Mouse (Mus musculus) adrenal gland, postnatal 14 days (tissue): Measurements from ENCODE around the gene Sipa1l2. TPM values are rescaled to one million over a fixed set of nuclear protein-coding genes. Genes with fewer than 3 reads are reported as not detected.
A peak's percentile ranks its signal among the peaks of the same experiment; 100 is the strongest.

Source experiments
- DNase-seq: peaks from one replicate; pipeline ENCODE4 v3.0.0; 2021; ENCODE audit warnings: mixed read lengths
- total RNA-seq: library from RNA; stranded (reverse); gene quantifications from 2 replicates; pipeline ENCODE4 v1.2.3, GENCODE M21; 2021

Sipa1l2 gene
- total RNA-seq, 1 experiment from 2014 or later = 37.9 TPM

DNA sequence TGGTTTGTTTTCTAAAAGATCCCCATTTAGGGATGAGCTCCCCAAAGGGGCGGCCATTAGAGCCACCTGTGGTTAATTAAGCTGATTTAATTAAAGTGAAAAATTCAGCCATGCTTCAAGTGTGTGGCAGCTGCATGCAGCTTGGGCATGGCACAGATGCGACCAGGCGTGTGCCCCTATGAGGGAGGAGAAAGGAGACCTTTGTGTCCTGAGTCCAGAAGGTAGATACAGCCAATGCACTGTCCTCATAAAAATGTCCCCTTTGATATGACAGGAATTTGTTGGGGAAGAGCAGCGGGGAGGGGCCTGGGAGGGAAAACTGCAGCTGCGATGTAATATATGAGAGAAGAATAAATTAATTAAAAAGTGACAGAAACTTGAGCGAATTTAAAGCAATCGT is 106.7 kb downstream of the Sipa1l2 start:
- no peak for DNase-seq

DNA sequence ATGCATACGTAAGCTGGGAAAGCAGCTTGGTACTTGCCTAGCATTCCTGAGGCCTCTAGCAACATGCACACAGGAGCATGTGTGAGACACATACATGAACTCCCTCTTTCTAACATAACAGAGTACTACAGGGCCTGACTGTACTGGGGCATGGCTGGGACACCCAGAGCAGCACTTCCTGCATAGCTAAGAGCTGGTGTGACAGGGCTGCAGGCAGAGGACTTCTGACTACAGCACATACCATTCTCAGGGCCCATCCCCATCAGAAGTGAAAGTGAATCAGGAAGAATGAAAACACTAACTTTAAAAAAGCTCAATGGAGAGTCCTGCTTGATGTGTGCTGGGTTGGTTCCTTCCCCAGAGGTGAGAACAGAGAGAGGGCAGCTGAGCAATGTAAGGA is 108.1 kb downstream of the Sipa1l2 start:
- DNase-seq = no peak

DNA sequence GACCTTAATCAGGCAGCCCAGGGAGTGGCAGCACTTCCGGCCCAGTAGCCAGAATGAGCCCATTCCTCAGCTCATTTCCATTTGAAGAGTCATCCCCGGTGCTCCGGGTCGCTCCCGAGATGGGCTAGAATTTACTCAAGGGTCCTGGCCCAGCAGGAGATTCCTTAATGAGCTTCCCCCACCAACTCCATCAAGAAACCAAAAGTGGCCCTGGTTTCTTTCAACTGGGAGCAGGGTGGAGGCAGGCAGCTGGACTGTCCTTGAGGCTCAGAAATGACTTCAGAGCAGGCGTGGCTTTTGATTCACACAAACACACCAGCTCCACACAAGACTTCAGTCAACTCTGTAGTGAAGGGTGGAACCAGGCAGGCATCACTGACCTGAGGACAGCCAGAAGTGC is 109.0 kb downstream of the Sipa1l2 start:
- peak; percentile 67 for DNase-seq

DNA sequence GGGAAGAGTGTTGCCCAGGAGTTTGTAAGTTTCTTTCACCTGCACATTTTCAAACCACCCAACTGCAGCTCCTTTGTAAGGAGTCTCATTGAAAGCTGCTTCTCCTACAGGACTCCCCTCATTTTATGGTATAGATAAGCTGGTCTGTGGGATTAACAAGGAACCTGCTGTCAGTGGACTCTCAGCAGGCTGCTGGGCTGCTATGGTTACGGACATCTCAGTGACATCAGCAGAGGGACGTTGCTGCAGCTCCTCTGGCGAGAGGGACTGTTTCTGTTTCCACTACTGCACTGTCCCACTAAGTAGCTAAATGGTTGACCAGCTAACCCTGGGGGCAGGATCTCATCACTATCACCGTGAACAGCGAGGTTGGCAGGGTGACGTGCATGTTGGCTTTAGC is 120.6 kb downstream of the Sipa1l2 start:
- DNase-seq = no peak

DNA sequence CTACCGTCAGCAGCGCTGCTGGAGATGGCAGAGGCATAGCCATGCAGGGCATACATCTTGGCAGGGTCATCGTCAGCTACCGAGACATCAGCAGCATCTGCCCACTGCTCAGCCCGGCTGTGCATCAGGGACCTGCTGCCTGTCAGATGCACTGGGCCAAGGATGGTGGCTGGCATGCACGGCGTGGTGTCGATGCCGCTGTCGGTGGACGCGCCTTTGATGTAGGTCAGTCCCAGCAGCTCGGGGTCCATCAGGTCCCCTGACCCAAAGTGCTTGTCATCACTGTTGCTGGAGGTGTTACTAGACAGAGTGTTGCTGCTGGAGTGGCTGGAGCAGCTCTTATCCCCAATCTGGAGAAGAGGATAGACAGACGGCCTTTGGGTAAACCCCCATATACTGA is 122.1 kb downstream of the Sipa1l2 start:
- DNase-seq = no peak

DNA sequence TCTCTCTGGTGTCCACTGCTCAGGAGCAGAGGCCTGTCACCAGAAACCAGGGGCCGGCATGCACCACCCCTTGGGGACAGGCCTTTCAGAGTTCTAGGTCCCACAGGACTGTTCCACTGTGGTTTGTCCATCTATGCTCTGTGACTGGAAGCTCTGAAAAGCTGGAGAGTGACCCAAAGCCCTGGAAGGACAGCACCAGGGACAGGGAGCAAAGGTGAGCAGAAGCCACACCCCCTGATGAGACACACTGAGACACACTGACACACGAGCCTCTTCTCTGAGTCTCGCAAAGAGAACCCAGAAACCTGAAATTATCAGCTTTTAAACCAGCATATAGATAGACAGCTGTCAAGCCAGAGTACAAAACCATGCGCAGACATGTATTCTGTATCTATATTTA is 123.4 kb downstream of the Sipa1l2 start:
- peak; percentile 39 for DNase-seq

DNA sequence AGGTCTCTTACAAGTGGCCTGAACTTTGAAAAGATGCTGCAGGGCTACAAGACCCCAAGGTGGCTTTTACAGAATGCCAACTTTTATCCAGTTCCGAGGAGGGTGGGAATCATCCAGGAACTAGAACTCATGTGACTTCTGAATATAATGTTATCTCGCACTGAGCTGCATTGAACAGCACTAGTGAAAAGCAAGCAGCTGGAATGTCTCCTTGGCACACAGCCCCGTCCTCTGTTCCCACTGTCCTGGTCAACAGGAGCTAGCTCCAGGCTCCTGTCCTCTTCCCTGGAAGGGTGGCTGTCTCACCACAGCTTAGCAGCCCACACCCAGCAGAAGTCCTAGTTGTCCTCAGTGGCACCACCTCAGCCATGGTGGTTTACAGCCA is 124.4 kb downstream of the Sipa1l2 start:
- DNase-seq = peak; percentile 54

DNA sequence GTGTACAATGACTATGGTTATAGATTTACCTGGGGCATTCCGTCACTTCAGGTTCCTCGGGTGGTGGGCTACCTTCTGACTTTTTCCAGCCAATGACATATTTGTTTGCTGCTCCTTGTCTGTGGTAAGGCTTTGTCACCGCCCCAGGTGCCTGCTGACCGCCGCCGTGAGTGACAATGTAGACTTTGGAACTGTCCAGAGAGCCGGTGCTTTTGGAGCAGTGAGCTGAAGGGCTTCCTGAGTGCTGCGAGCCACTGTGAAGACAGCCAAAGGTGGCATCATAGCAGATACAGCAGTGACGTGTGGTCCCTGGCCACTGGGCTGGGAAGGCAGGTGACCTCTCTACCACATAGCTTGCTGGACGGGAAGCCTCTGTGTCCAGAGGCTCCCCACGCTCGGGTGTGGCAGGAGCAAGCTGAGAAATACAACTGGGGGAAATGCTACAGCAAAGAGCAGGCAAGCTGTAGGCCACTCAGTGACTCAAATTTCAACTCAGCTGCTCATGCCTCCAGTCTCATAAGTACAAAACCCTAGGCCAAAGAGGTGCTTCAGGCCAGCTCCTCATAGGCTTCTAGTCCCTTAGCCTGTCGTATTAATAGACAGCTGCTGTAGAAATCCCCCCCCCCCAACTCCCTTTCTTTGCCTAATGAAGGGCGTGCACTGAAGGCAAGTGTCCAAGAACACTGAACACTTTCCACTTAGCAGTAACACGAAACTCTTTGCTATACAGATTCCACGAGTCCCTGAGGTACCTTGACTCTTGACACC is 125.0 kb downstream of the Sipa1l2 start:
- DNase-seq = no peak

DNA sequence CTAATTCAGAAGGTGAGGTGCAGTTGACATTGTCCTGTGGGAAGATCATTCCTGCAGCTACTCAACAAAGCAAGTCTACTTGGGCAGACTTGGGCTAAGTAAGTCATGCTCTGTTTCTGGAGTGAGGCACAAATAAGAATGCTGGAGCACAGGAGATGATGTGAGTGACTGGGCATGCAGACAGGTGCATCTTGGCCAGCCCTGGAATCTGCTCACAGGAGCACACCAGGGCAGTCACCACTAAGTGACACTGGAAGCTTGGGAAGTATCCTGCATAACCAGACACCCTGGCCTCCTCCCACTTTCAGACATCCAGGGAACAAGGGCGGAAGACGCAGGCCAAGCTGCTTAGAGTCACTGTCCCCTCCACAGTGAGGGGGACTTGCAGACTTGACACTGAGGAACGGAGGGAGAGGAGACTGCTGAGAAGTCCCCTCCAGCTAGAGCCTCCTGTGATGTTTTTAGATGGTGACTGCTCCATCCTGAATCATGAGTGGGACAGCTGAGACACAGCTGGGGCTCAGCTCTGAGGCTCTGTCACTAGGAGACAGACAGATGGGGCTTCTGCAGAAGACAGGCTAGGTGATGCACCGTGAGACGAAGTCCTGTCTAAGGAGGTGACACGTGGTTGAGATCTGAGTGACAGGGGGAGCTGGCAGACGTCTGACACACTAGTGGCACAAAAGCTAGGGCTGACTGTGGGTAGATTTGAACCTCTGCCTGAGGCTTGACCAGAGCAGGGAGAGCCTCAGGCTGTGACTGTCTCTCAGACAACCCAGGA is 134.1 kb downstream of the Sipa1l2 start:
- no peak for DNase-seq

DNA sequence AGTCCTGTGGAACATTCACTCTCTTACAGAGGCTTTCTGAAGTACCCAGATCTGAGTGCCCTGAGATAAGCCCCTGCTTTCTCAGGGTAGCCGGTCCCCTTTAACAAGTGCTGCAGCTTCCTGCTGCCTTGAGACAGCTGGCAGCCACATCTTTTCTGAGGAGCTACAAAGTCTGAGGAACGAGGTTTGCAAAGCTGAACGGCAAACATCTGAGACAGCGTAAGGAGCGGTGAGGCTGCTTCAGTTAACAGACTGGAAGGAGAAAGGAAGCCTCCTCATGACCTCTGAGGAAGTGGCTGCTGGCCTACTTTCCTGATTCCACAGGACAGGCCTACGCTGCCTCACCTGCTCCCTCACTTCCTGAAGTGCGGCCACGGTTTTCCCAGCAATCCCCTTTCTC is 135.5 kb downstream of the Sipa1l2 start:
- DNase-seq = no peak

DNA sequence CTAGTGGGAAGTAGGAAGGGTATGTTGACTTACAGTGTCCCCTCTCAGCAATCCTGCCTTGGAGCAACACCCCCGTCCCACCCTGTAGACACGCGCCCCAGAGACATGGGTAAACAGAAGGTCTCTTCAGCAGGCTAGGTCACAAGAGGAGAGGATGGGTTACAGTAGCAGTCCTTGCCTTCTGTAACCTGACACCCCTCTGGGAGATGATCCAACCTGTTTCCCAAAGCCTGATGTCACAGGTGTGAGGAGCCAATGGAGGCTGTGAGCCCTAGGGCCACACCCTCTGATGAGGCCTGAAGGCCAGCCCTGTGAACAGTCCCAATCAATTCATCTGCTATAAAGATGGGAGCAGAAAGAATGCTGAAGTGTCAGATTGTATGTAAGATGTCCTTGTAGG is 138.3 kb downstream of the Sipa1l2 start:
- peak; percentile 57 for DNase-seq

DNA sequence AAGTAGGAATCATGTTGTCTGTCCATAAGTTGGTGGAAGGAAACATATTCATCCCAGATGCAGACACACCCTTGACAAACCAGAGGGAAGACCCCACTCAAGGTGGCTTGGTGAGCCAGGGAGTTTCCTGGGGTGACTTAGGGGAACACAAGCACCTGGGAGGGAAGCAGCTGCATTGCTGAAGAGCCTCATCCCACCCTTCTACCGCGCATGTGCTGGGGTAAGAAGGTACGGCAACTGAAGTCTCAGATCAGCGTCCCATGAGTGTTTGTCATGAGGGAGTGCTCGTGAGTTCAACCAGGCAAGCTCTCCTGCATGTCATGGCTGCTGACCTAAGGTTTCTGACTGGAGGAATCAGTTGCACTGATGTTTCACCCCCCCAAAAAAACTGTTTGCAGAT is 138.8 kb downstream of the Sipa1l2 start:
- no peak for DNase-seq

DNA sequence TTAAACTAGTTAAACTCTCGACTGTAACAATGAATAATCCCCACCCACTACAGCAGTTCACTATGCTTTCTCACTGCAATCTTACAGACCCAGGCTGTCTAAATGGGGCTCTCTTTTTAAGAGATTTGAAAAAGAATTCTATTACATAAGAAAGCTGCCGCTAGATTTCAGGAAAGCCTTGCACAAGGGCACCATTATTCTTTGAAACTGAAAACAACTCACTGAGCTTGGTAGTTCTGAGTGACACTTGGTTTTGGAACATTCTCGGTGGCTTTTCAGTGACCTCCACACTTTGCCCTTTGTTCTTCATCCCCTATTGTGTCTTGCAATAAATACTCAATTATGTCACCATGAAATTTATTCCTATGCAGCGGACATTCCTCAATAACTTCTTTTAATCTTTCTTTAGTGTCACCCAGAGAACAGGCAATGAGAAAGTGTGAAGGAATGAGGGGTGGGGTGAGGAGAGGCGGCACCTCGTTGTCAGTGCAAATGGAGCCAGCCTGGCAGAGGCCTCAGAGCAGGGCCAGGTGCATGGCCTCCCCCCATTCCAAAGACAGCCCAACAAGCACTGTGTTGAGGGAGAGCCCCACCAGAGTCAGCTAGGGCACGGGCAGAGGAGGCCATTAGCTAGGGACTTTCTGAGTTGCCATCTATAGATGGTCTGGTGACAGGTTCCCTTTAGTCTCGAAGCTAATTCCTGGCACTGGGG is 140.5 kb downstream of the Sipa1l2 start:
- no peak for DNase-seq

DNA sequence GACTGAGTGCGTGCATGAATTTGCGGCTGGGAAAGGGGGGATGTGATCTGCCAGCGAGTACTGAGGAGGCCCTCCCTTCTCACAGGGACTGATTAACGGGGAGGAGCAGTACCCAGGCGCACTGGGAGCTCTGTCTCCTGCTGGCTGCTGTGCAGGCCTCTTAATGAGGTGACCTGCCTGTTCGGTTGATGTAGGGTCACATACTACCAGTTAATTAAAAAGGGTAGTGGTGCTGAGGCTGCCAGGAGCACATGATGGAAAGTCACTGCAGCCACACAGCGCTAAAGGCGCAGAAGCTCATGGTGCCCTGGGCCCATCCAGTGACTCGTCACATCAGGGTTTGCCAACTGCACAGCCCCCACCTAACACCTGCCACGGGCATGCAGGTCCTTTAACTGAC is 145.7 kb downstream of the Sipa1l2 start:
- no peak for DNase-seq

DNA sequence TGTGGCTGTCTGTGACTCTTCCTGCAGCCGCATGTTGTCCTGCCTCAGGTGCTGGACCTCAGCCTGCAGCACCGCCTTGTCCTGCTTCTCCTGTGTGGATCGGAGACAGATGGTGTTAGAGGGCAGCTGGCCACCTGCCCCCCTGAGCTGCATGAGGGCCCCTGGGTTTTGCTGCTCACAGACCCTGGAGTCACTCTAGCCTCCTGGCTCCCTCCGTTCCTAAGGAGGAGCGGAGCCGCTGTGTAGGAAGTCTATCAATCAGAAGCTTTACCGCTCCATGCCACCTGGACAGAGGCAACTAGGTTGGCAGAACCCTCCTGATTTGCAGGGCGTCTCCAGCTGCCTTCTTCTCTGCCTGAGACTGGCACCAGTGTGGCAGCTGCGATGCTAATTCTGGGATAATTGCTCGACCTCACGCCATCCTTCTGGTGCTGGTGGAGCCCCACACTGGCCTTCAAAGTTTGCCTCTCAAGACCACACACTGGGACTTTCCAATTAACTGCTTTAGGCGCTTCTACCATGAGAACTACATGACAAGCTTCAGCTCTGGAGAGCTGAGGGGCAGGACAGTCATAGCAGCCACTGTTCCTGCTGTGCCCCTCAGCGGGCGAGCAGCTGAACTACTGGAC is 150.3 kb downstream of the Sipa1l2 start:
- DNase-seq = no peak

DNA sequence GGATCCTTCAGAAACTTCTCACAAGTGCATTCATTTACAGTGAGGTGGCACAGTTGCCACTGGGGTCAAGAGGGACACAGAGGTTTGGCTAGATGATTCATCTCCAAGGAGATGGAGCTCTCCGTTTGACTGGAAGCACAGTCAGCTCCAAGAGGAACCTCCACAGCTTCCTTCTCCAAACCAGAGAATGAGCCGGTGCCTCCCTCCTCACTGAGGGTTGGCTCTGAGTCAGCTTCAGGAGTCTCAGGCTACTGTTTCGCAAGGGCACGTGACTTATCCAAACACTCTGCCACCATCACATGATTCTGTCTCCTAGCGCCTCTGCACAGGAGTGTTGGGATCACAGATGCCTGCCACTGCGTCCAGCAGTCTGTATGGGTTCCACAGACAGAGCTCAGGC is 153.5 kb downstream of the Sipa1l2 start:
- DNase-seq = peak; percentile 56

DNA sequence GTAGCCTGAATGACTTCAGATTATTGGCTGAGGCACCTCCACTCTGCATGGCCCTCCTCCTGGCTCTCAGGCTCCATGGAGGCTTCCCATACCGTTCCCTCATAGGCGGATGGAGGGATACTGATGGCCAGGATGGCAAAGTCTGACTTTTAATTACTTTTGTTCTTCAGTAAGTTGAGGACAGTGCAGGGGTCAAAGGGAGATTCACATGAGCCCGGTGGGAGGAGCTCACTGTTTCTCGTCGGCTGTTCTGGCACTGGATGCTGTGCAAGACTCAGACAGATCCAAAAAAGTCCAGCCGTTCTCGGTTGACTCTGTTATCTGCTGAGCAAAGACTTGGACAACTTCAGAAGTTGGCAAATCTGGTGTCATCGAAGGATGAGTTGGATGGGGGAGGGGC is 155.0 kb downstream of the Sipa1l2 start:
- no peak for DNase-seq

DNA sequence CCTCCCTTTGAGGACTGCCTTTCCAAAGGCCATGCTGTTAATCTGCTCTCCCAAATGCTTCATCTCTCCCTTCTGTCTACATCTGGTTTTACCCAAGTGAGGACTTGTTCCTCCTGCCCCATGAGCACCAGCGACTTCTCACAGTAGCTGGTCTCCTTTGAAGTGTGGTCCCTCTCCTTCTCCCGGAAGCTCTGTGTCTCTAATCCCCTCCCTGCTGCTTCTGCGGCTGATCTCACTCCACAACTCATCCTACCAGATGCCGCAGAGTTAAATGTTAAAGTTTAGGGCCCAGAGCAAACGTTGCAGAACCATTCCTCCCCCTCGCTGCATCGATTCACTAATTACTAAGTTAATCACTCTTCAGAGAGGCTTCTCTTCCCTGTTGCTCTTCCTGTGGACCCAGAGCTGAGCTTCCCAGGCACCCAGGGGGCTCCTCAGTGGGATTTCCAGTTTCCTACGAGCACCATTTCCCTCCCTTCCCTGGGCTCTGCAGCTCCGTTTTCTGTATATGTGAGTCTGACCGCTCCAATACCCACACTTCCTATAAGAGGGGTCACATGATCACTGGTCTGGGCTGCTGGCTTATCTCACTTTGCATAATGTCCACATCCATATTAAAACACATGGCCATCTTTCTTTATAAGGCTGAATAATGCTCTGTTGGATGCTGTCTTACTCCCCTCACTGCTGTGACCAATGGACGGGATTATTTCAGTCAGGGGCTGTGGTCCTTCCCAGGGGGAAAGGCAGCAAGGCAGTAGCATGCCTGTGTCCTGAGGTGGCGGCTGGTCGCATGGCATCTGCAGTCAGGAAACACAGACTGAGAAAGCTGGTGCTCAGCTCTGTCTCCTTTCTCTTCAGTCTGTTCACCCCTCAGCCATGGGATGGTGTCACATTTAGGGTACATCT is 156.4 kb downstream of the Sipa1l2 start:
- DNase-seq = no peak

DNA sequence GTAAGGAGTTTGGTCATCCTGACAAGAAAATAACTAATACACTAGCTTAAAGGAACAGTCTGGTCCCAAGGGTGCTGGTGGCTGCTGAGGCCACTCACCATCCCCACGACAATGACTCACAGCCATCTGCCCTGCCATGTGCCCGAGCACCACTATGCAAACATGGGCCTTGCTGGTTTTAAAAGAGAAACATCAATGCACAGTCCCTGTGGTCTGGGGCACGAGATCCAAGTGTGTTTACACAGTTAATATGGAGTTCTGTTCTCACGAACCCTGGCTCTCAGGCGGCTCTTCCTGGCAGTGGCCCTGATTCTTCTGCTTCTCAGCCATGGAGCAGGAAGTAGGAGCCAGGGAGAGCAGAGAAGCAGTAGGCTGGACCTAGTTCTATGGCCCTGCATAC is 159.0 kb downstream of the Sipa1l2 start:
- no peak for DNase-seq

DNA sequence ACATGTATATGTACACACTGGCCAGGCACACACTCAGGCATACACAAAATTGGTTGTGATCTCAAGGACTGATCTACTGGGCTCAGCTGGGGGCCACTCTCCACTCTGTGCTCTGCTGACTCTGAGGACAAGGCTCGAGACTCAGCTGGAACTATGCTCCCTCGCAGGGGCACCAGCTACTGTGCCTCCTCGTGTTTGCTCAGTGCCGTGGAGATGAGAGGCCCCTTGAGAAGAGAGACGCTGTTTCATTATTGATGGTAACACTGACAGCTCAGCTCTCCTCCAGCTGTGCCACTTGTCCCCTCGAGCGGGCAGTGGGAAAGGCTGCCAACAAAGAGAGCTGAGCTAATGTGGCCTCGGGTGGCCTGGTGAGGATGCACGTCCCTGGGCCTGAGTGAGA is 161.9 kb downstream of the Sipa1l2 start:
- no peak for DNase-seq

DNA sequence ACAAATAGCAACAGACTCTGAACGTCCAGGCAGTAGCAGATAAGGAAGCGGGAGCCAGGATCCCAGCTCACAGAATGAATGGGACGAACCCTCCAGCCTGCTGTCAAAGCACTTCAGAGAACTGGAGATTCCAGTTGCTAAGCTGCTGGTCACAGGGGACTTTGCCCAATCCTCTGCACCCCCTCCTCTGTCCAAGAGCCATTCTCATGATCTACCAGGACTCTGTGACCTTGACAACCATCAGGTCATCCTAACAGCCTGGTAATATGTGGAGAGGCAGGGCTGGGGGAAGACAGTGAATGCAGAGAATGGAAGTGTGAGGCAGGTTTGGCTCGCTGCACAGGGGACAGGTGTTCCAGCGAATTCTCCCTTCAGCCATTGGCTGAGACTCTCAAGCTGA is 163.2 kb downstream of the Sipa1l2 start:
- no peak for DNase-seq

DNA sequence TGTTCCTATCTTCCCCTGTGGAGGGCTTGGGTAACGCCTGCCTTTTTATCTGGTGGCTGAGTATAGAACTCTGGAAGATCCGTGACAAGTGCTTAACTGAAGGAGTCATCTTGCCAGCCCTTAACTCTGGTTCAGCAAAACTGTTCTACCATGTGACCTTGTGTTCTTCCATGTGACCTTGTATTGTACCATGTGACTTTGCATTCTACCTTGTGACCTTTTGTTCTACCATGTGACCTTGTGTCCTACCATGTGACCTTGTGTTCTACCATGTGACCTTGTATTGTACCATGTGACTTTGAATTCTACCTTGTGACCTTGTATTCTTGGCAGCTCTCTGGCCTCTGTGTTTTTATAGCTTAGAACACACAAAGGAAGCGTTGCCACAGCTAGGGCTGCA is 168.3 kb downstream of the Sipa1l2 start:
- DNase-seq = no peak
